ENCODE assay signal across 14 mouse cellular contexts in genomic region chr8:106500018-106500685, GRCm38 (mm10). TPM values are rescaled to one million over a fixed set of nuclear protein-coding genes. Genes with fewer than 3 reads are reported as not detected.
DNase-seq lines count a peak whose midpoint lies in the region; ATAC-seq and TF ChIP-seq lines count a peak whose summit lies in the region.
"Had no signal": no experiment of that assay in that cellular context is flagged by ENCODE, and none has a peak within 500 bp of the region (broad histone marks: within the 10 kb centered on the region; RNA-seq: fewer than 3 reads in every experiment).

Gene 6030452D12Rik (plus strand): TSS chr8:106500522.

- no peak for TF ChIP-seq RAD21 in CH12.LX (IDR thresholded peaks at IDR 0.05; ENCODE audit: low read depth, low read length)

- DNase-seq in kidney, adult 18-20 months, result no peak
- peak; percentile 12 for DNase-seq in CH12.LX (ENCODE audit: extremely low read depth)
- DNase-seq in intestine, embryonic 14.5 days (ENCODE audit: low spot score), result no peak
- peak; percentile 66 for DNase-seq in lung, postnatal 36 days
- DNase-seq: gastrocnemius, adult 2 months had no signal

- TF ChIP-seq POLR2A in CH12.LX (IDR thresholded peaks at IDR 0.05; ENCODE audit: low read depth, low read length), result no peak

- in situ Hi-C loops in CH12.LX (cut with MboI; ENCODE audit: low pct_ligation_motif_present, low pct_unique_long_range_greater_than_20kb, low sequenced_read_pairs), result no loop called here

- H3K4me1 ChIP-seq in kidney, embryonic 14.5 days (ENCODE audit: control insufficient read depth, insufficient read depth, low read length), result no peaks in the 10 kb centered on the region
- H3K4me1 ChIP-seq in CH12.LX (ENCODE audit: control insufficient read depth in 1 of 2, insufficient read depth in 2 of 2), result peaks cover 0 to 10% of the 10 kb centered on the region in 2 experiments; a peak in 2 of 4 replicates
- peaks cover 18% of the 10 kb centered on the region; the same call in 1 of the 2 replicates for H3K4me1 ChIP-seq in intestine, embryonic 14.5 days (replicated peaks; ENCODE audit: control insufficient read depth, insufficient read depth, low read length)
- H3K4me1 ChIP-seq in forebrain, embryonic 13.5 days, result no peaks in the 10 kb centered on the region
- H3K4me1 ChIP-seq: embryonic facial prominence, embryonic 12.5 days; neural tube, embryonic 12.5 days had no signal

- H3K4me3 ChIP-seq in kidney, embryonic 14.5 days (ENCODE audit: low read length), result no peak within 1 kb of the TSS
- no peak within 1 kb of the TSS for H3K4me3 ChIP-seq in CH12.LX (replicated peaks in 1 of 3; ENCODE audit: low read depth in 2 of 3, low read length in 2 of 3, poor library complexity in 1 of 3)
- no peak within 1 kb of the TSS for H3K4me3 ChIP-seq in intestine, embryonic 14.5 days (ENCODE audit: low read depth, low read length)
- H3K4me3 ChIP-seq in forebrain, embryonic 13.5 days, result no peak within 1 kb of the TSS
- H3K4me3 ChIP-seq: embryonic facial prominence, embryonic 12.5 days; gastrocnemius, adult 2 months; neural tube, embryonic 12.5 days had no signal

- no peaks in the 10 kb centered on the region for H3K36me3 ChIP-seq in kidney, embryonic 14.5 days (ENCODE audit: control insufficient read depth, insufficient read depth, low read length)
- no peaks in the 10 kb centered on the region for H3K36me3 ChIP-seq in CH12.LX (replicated peaks in 1 of 2; ENCODE audit: control insufficient read depth in 1 of 2, insufficient read depth in 1 of 2, low read length in 1 of 2)
- no peaks in the 10 kb centered on the region for H3K36me3 ChIP-seq in intestine, embryonic 14.5 days (ENCODE audit: control insufficient read depth, insufficient read depth, low read length)
- H3K36me3 ChIP-seq in forebrain, embryonic 13.5 days (ENCODE audit: poor library complexity, severe bottlenecking), result no peaks in the 10 kb centered on the region
- H3K36me3 ChIP-seq: embryonic facial prominence, embryonic 12.5 days; neural tube, embryonic 12.5 days had no signal

- dilution Hi-C loops in CH12.LX (cut with MboI; ENCODE audit: extremely low pct_ligation_motif_present, extremely low pct_unique_long_range_greater_than_20kb, low sequenced_read_pairs), result no loop called here

- ATAC-seq in kidney, embryonic 14.5 days (ENCODE audit: low FRiP score, low TSS enrichment), result no peak
- ATAC-seq in intestine, embryonic 14.5 days (replicated peaks; ENCODE audit: low FRiP score, low TSS enrichment, low read depth), result no peak
- ATAC-seq in forebrain, embryonic 13.5 days, result no peak
- no peak for ATAC-seq in cerebellum, adult (ENCODE audit: insufficient number of reproducible peaks, low FRiP score, low TSS enrichment)
- ATAC-seq in CD4-positive, CD25-positive, alpha-beta regulatory T cell, adult 4 months, result no peak
- ATAC-seq: hindbrain, postnatal 0 days had no signal

- TF ChIP-seq CTCF in CH12.LX (conservative IDR thresholded peaks at IDR 0.05 in 1 of 2, IDR thresholded peaks at IDR 0.05 in 1 of 2; ENCODE audit: low read depth in 2 of 2, low read length in 2 of 2), result no peak

- no peak within 1 kb of the TSS for H3K9ac ChIP-seq in kidney, embryonic 14.5 days (ENCODE audit: low read depth, low read length)
- no peak within 1 kb of the TSS for H3K9ac ChIP-seq in CH12.LX (ENCODE audit: insufficient read depth, low read depth)
- H3K9ac ChIP-seq in intestine, embryonic 14.5 days (ENCODE audit: low read length), result no peak within 1 kb of the TSS
- no peak within 1 kb of the TSS for H3K9ac ChIP-seq in forebrain, embryonic 13.5 days
- H3K9ac ChIP-seq: embryonic facial prominence, embryonic 12.5 days; liver, embryonic 14.5 days; neural tube, embryonic 12.5 days had no signal

- TF ChIP-seq EP300 in CH12.LX (IDR thresholded peaks at IDR 0.05; ENCODE audit: low read length), result no peak

- H3K79me2 ChIP-seq in CH12.LX (replicated peaks; ENCODE audit: control insufficient read depth, extremely low read depth, insufficient read depth, poor library complexity, severe bottlenecking), result no peaks in the 10 kb centered on the region

- peak within 1 kb of the TSS; percentile 3; the same call in 1 of the 2 replicates for H3K27ac ChIP-seq in kidney, embryonic 14.5 days (ENCODE audit: low read depth, low read length)
- H3K27ac ChIP-seq in CH12.LX (ENCODE audit: insufficient read depth, low read depth), result no peak within 1 kb of the TSS
- peak within 1 kb of the TSS; percentile 69 for H3K27ac ChIP-seq in intestine, embryonic 14.5 days (ENCODE audit: low read depth)
- H3K27ac ChIP-seq in forebrain, embryonic 13.5 days, result no peak within 1 kb of the TSS
- H3K27ac ChIP-seq: embryonic facial prominence, embryonic 12.5 days; gastrocnemius, adult 2 months; hindbrain, postnatal 0 days; liver, embryonic 14.5 days; neural tube, embryonic 12.5 days had no signal

- 59% methylated on average over 8 of the region's 8 CpGs for WGBS in kidney, embryonic 14.5 days
- 41% methylated on average over 8 of the region's 8 CpGs for WGBS in intestine, embryonic 14.5 days
- 85% methylated on average over 8 of the region's 8 CpGs for WGBS in forebrain, embryonic 13.5 days

- H3K27me3 ChIP-seq in kidney, embryonic 14.5 days (ENCODE audit: control insufficient read depth, insufficient read depth, low read length), result no peaks in the 10 kb centered on the region
- no peaks in the 10 kb centered on the region for H3K27me3 ChIP-seq in CH12.LX (replicated peaks)
- H3K27me3 ChIP-seq in intestine, embryonic 14.5 days (replicated peaks; ENCODE audit: control insufficient read depth, insufficient read depth, low read length), result no peaks in the 10 kb centered on the region
- peaks cover 4% of the 10 kb centered on the region; the same call in 1 of the 2 replicates for H3K27me3 ChIP-seq in forebrain, embryonic 13.5 days
- H3K27me3 ChIP-seq: embryonic facial prominence, embryonic 12.5 days; neural tube, embryonic 12.5 days had no signal

- H3K9me3 ChIP-seq in kidney, embryonic 14.5 days (ENCODE audit: control insufficient read depth, low read length), result no peaks in the 10 kb centered on the region
- H3K9me3 ChIP-seq in CH12.LX (replicated peaks; ENCODE audit: low read length), result peaks cover 2% of the 10 kb centered on the region
- H3K9me3 ChIP-seq in intestine, embryonic 14.5 days (ENCODE audit: control insufficient read depth, low read length), result no peaks in the 10 kb centered on the region
- no peaks in the 10 kb centered on the region for H3K9me3 ChIP-seq in forebrain, embryonic 13.5 days (replicated peaks)
- H3K9me3 ChIP-seq: embryonic facial prominence, embryonic 12.5 days; neural tube, embryonic 12.5 days had no signal

- no peak within 1 kb of the TSS for H3K4me2 ChIP-seq in kidney, embryonic 14.5 days (replicated peaks; ENCODE audit: low read depth, low read length)
- no peak within 1 kb of the TSS for H3K4me2 ChIP-seq in CH12.LX (ENCODE audit: insufficient read depth, low read depth, poor library complexity, severe bottlenecking)
- no peak within 1 kb of the TSS for H3K4me2 ChIP-seq in intestine, embryonic 14.5 days (ENCODE audit: low read length)
- H3K4me2 ChIP-seq in forebrain, embryonic 13.5 days, result no peak within 1 kb of the TSS
- H3K4me2 ChIP-seq: embryonic facial prominence, embryonic 12.5 days; neural tube, embryonic 12.5 days had no signal

TF ChIP-seq in CH12.LX, 34 proteins besides CTCF, POLR2A, EP300 and RAD21:
- no peak for TF ChIP-seq IRF4 (IDR thresholded peaks at IDR 0.05; ENCODE audit: low read depth, low read length)
- no peak for TF ChIP-seq SMC3 (IDR thresholded peaks at IDR 0.05; ENCODE audit: low read depth, low read length)
- no peak for TF ChIP-seq KAT2A (IDR thresholded peaks at IDR 0.05; ENCODE audit: insufficient replicate concordance, low read length)
- TF ChIP-seq TBP (conservative IDR thresholded peaks at IDR 0.05; ENCODE audit: low read depth, low read length), result no peak
- TF ChIP-seq USF1 (IDR thresholded peaks at IDR 0.05; ENCODE audit: low read depth, low read length), result no peak

RNA-seq across cellular contexts. Expression of gene 6030452D12Rik, which starts in this region (rescaled TPM):
- not detected in 2 replicates for polyA plus RNA-seq in kidney, embryonic 14.5 days (2014; fragmentation: Nextera tagmentation; extraction: Ambion mirVana)
- total RNA-seq in CH12.LX (2012; rRNA removed) (not detected in 2 replicates), CH12.LX (2014; rRNA removed) (not detected in 2 replicates)
- not detected in 2 replicates for polyA plus RNA-seq in CH12.LX (2012; ENCODE audit: insufficient read length, low read depth)
- polyA plus RNA-seq in intestine, embryonic 14.5 days (2014; fragmentation: Nextera tagmentation; extraction: Ambion mirVana), result not detected in 2 replicates
- not detected in 2 replicates for polyA plus RNA-seq in forebrain, embryonic 13.5 days (2015; fragmentation: Nextera tagmentation; extraction: Ambion mirVana)
- not detected for polyA plus RNA-seq in CD4-positive, CD25-positive, alpha-beta regulatory T cell, adult 4 months (2017; shearing (Covaris generic))
- total RNA-seq: gastrocnemius, adult 2 months; hindbrain, postnatal 0 days had no signal
- polyA plus RNA-seq: brain, embryonic 14.5 days; embryonic facial prominence, embryonic 12.5 days; hindbrain, postnatal 0 days; liver, embryonic 14.5 days; neural tube, embryonic 12.5 days had no signal

Comparison
In these comparisons a context has a peak if more than half of its experiments do, and no peak if none do; other contexts are left out.
1. Peak in DNase-seq in CH12.LX; RNA of the gene not detected or under 1 TPM.
2. H3K27ac ChIP-seq: peak in kidney, embryonic 14.5 days (single experiment) and intestine, embryonic 14.5 days (single experiment); none in CH12.LX (single experiment) and forebrain, embryonic 13.5 days (single experiment).